Mouse (Mus musculus) ES-Bruce4 (cell line): Measurements from ENCODE around the gene Kcnj9. TPM values are rescaled to one million over a fixed set of nuclear protein-coding genes. Genes with fewer than 3 reads are reported as not detected.

Source experiments
- H3K27ac ChIP-seq: 2 replicates; pipeline ENCODE4 v1.5.1; 2012; ENCODE audit warnings: low read length, inconsistent platforms; ENCODE audit not compliant: insufficient read depth
- H3K27me3 ChIP-seq: 2 replicates; pipeline ENCODE4 v1.6.1; 2012; ENCODE audit warnings: mild to moderate bottlenecking, low read length, inconsistent platforms; ENCODE audit not compliant: control insufficient read depth, poor library complexity, insufficient read depth, severe bottlenecking
- H3K36me3 ChIP-seq: 2 replicates; pipeline ENCODE4 v1.6.1; 2012; ENCODE audit warnings: inconsistent platforms, mild to moderate bottlenecking, low read length, moderate library complexity; ENCODE audit not compliant: control insufficient read depth, poor library complexity, insufficient read depth, severe bottlenecking
- H3K4me1 ChIP-seq: one replicate; pipeline ENCODE4 v1.8.1; 2011; ENCODE audit warnings: low read length; ENCODE audit not compliant: control insufficient read depth, insufficient read depth
- H3K4me3 ChIP-seq: 2 replicates; pipeline ENCODE4 v1.5.1; 2011; ENCODE audit warnings: low read depth, mild to moderate bottlenecking, low read length
- H3K9ac ChIP-seq: 2 replicates; pipeline ENCODE4 v1.6.1; 2012; ENCODE audit warnings: low read depth, mild to moderate bottlenecking, inconsistent platforms; ENCODE audit not compliant: poor library complexity, severe bottlenecking
- H3K9me3 ChIP-seq: replicated peaks from 2 replicates; pipeline ENCODE4 v1.6.1; 2012; ENCODE audit warnings: mild to moderate bottlenecking, low read length, inconsistent platforms; ENCODE audit not compliant: control insufficient read depth, poor library complexity, insufficient read depth, severe bottlenecking
- CTCF ChIP-seq: IDR thresholded peaks from one replicate; pipeline ENCODE4 v1.8.1; 2011; ENCODE audit warnings: low read depth, low read length
- EP300 ChIP-seq: IDR thresholded peaks from 2 replicates; pipeline ENCODE4 v1.6.1; 2011; ENCODE audit warnings: low read depth, low read length; ENCODE audit not compliant: insufficient read depth
- POLR2A ChIP-seq: IDR thresholded peaks from one replicate; pipeline ENCODE4 v1.8.1; 2011; ENCODE audit warnings: low read length; ENCODE audit not compliant: insufficient read depth
- polyA plus RNA-seq: library from polyadenylated mRNA; stranded (reverse); fragments of >200 nt; gene quantifications from 2 replicates; pipeline ENCODE4 v1.2.4, GENCODE M21; 2011; ENCODE audit warnings: low read depth; ENCODE audit not compliant: missing spikeins, insufficient read depth, insufficient read length

Gene Kcnj9
- polyA plus RNA-seq, 1 experiment = not detected

DNA sequence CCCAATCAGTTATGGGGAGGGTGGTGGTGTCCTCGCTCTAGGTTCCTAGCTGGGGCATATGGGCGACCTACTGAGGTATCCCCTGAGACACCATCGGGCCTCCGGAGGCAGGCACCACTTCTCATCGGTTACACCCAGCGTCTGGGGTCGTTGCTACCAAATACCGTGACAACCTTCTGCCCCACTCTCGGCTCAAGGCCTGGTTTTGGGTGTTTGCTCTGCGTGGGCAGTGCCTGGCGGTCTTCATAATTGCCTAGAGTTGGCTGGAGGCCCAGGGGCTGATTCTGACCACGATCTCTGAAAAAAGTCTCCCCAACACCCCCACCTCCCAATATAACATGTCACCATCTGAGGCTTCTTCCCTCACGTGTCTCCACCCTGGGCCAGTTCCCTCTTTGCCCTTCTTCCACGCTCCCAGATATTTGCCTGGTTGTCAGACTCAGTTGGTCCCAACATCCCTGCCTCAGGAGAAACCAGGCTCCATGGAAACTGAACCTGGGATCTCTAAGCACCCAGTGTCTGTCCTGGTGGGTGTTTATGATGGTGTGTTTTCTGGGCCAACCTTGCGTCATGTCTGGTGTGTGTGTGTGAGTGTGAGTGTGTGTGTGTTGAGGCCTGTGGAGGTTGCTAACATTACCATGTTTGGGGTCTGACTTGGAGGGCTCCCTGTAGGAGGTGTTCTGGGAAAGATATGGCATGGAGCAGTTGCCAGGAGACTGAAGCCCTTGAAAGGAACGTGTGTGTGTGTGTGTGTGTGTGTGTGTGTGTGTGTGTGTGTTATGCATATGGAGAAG, 16.2 kb downstream of the Kcnj9 start:
- no peak overlapping the region for H3K27ac ChIP-seq
- peak overlapping the region; percentile 98 for H3K4me3 ChIP-seq
- no peaks in the 10 kb centered on the region for H3K27me3 ChIP-seq
- H3K9ac ChIP-seq = peak overlapping the region; percentile 75
- peaks cover 6% of the 10 kb centered on the region for H3K4me1 ChIP-seq
- no peaks in the 10 kb centered on the region for H3K9me3 ChIP-seq
- no peaks in the 10 kb centered on the region for H3K36me3 ChIP-seq
- no peak for TF ChIP-seq CTCF
- TF ChIP-seq POLR2A = no peak
- no peak for TF ChIP-seq EP300

DNA sequence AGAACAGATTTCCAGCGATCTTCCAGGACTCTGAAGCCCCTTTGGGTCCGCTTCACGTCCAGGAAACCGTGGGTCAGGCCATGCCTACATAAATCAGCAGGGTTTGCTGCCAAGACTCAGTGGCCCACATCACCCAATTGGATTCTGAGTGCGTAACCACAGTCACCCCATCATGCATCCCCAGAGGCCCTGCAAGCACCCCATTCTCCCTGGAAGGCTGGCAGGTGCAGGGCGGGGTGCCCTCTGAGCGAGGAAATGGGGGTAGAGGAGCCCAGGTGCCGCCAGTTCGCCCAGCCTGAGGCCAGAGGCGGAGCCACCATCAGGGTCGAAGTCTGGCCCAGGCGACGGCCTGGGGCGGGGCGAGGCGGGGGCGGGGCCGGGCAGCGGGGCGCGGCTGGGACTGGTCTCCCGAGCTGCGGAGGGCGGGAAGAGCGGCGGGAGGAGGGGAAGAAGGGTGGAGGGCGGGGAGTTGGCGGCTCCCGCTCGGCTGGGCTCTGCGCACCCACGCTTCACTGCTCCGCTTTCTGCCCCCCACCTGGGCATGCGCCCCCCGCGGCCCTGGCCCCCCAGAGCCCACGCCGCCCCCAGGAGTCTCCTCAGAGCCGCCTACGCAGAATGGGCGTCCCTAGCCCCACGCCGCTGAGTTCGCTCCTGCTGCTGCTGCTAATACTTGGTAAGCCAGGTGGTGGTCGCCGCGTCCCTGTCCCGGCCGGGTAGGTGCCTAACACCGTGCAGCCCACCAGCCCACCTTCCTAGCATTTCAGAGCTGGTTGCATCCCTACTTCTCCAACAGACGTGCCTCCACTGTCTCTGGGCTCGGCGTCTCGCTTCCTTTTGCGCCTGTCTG, 17.0 kb downstream of the Kcnj9 start:
- TF ChIP-seq CTCF (no peak), POLR2A (no peak), EP300 (no peak)

DNA sequence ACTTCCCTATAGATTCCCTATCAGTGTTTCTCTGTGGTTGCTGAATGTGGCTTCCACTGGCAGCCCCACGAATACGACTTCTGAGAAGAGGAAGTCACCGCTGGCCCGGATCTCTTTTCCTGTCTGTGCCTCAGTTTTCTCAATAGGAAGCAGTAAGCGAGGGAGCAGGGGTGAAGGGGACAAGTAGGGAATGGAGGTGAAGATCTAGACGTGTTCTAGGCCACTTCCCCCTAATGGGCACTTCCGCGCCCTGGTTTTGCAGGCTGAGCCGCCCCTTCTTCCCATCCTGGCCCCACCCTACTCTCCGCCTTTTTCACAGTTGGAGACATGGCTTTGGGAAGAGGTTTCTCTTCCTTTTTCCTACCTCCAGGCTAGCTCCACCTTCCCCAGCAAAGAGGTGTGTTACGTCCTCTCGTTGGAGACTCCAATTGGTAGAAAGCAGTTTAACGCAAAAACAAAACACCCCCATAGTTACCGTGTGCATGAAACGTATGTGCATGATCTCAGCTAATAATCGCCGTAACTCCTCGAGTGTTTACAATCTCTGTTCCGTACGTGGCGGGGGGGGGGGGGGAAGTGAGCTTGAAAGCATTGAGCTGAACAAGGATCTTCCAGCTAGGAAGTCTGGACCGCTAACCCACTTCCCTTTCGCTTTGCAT, 17.7 kb downstream of the Kcnj9 start:
- peaks cover 4% of the 10 kb centered on the region for H3K4me1 ChIP-seq
- H3K27ac ChIP-seq = peak overlapping the region; percentile 51
- H3K27me3 ChIP-seq = no peaks in the 10 kb centered on the region
- peak overlapping the region; percentile 75 for H3K9ac ChIP-seq
- no peaks in the 10 kb centered on the region for H3K36me3 ChIP-seq
- TF ChIP-seq CTCF (no peak), EP300 (0 out of 2 replicates have a peak, but pooled peaks have one; percentile 31), POLR2A (peak; percentile 17)
- no peaks in the 10 kb centered on the region for H3K9me3 ChIP-seq
- peak overlapping the region; percentile 86 for H3K4me3 ChIP-seq

More for the DNA sequence above, 17.0 kb downstream of the Kcnj9 start:
- H3K36me3 ChIP-seq = no peaks in the 10 kb centered on the region
- peak overlapping the region; percentile 98 for H3K4me3 ChIP-seq
- H3K9me3 ChIP-seq = no peaks in the 10 kb centered on the region
- peak overlapping the region; percentile 75 for H3K9ac ChIP-seq
- H3K4me1 ChIP-seq = peaks cover 4% of the 10 kb centered on the region
- H3K27ac ChIP-seq = peak overlapping the region; percentile 51
- H3K27me3 ChIP-seq = no peaks in the 10 kb centered on the region

DNA sequence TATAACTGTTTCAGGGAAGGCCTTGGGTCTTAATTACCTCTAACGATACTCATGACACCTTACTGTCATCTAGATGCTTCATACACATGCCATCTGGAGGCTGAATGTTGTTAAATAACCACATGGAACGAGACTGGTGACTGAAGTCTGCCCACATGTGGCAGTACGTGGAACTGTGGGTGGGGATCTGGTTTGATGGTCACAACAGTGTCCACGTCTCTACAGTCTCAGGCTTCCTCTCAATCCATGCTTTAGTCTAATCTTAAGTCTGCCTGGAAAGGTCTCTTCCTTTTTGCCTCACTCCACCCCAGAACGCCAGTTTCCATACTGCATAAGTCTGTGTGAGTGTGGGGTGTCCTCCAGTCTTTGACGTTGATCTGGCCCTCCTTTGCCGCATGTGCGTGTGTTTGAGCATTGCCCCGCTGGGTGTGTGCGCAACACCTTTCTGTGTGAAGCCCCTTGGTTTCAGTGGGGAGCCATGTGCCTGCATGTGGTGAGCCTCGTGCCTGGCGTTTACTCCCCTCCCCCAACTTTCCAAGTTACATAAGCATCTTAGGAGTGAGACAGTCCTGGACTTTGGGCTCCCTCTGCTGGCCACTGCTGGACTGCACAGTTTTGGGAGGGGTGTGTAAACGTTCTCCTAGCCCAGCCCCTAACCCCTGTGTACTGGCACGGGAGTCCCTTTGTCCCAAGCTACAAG, 19.3 kb downstream of the Kcnj9 start:
- no peaks in the 10 kb centered on the region for H3K27me3 ChIP-seq
- peaks cover 4% of the 10 kb centered on the region for H3K4me1 ChIP-seq
- no peak overlapping the region for H3K27ac ChIP-seq
- no peaks in the 10 kb centered on the region for H3K36me3 ChIP-seq
- peak; percentile 75 for TF ChIP-seq EP300
- peak; percentile 97 for TF ChIP-seq CTCF
- TF ChIP-seq POLR2A = no peak
- no peak overlapping the region for H3K4me3 ChIP-seq
- no peaks in the 10 kb centered on the region for H3K9me3 ChIP-seq
- no peak overlapping the region for H3K9ac ChIP-seq

DNA sequence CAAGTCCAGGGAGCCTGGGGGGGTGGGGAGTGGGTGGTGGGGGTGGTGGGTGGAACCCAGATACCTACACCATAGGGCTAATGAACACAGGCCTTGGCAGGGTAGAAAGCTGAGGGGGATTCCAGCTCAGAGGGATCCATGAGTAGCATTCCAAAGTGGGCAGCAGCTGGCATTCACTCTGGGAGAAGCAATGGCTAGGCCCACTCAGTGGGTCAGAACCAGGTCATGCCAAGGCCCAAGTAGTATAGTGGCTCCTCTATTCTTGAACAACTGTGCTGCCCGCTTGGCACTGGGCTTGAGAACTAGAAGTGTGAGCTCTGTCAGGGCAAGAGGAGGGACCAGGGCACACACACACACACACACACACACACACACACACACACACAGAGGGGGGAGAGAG, 20.7 kb downstream of the Kcnj9 start:
- H3K36me3 ChIP-seq = no peaks in the 10 kb centered on the region
- H3K9ac ChIP-seq = no peak overlapping the region
- H3K4me3 ChIP-seq = no peak overlapping the region
- H3K4me1 ChIP-seq = peaks cover 3% of the 10 kb centered on the region
- no peaks in the 10 kb centered on the region for H3K9me3 ChIP-seq
- no peak overlapping the region for H3K27ac ChIP-seq
- no peaks in the 10 kb centered on the region for H3K27me3 ChIP-seq
- no peak for TF ChIP-seq EP300
- no peak for TF ChIP-seq CTCF
- TF ChIP-seq POLR2A = no peak
